Mouse (Mus musculus): ENCODE measurements at regions not wholly inside any gene's neighbourhood (a gene's known extent, or its start where the extent isn't known, plus 50 kb on each side); places are given as distances from the start of the nearest gene placed in this dataset.

GRCm38 (mm10) chr7:82115646-82116045 is 58.0 kb upstream of the Sh3gl3 start:
- no peak for TF ChIP-seq CTCF (IDR thresholded peaks at IDR 0.05)
- no peak for TF ChIP-seq EP300 (IDR thresholded peaks at IDR 0.05; ENCODE audit: insufficient read depth, low read depth, low read length)
- TF ChIP-seq POLR2A (IDR thresholded peaks at IDR 0.05; ENCODE audit: insufficient read depth, low read depth, low read length): no peak

Data from heart, adult 2 months (tissue).